Mouse (Mus musculus): ENCODE data around the gene St3gal3.

Gene St3gal3

DNA sequence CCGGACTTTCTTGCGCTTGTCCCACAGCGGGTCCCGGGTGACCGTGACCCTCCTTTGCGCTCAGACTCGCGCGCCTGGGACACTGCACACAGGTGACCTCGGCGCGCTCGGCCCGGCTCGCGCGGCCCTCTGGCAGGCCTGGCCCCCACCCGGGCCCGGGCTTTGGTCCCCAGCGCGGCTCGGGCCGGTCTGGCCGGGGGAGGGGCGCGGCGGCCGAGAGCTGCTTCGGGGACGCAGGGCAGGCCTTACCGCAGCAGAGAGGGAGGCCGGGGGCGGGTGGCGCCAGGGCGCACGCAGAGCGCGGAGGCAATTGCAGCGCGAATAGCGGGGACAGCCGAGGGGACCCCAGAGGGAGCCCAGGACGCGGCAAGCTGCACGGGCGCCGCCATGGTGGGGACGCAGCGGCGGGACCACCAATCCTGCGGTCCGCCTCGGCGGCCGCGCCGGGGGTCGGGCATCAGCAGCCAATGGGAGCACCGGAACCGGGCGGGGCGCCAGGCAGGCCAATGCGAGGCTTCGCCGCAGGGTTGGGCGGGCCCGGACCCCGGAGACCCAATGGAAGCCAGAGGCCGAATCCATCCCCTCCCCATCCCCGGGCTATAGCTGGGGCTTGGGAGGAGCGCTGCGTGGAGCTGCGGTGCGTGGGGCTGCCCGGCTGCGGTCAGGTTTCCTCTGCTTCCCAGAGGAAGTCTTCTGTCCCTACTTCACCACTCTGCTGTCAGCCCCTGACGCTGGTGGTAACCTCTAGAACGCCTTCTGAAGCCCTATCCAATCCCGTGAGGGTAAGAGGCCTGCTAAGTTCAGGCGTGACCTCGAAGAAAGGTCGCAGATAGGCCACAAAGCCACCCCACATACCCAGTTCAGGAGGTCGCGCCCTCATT lies at the start of gene St3gal3:
TSS of gene St3gal3 (minus strand) at position 430 of the 881 bp plus-strand sequence.
- DNase-seq, result peak; percentile 98

GRCm38 (mm10) chr4:118180301-118181080 lies 45.8 kb upstream of the St3gal3 start:
- no peak for DNase-seq

GRCm38 (mm10) chr4:118179467-118180300 lies 45.0 kb upstream of the St3gal3 start, which contains the start of gene Kdm4a:
Gene Kdm4a, minus strand, starts transcription at chr4:118180043.
- DNase-seq, result peak; percentile 96

DNA sequence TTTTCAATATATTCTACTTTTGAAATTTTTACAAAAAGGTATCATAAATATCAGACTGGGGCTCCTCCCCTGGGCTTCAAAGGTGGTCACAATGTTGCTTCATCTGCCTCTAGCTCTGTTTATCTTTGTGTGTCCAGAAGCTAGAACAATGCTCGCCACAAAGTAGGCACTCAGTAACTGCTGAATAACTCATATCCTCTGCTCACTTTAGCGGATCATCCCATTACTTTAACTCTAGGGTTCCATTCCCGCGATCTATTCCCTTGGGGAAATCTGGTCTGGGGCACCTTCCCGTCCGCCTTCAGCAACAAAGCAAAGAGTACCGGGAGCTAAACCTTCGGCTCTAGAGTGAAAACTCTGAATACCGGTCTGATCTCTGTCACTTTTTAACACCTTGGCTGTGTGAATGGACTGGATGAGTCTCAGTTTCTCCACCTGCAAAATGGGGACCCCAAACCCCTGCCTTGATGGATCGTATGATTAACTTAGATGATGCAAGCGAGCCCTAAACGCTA lies 44.3 kb upstream of the St3gal3 start:
- DNase-seq, result no peak

- DNase-seq, result no peak
Observed at GRCm38 (mm10) chr4:118172461-118172860, 37.7 kb upstream of the St3gal3 start.

DNA sequence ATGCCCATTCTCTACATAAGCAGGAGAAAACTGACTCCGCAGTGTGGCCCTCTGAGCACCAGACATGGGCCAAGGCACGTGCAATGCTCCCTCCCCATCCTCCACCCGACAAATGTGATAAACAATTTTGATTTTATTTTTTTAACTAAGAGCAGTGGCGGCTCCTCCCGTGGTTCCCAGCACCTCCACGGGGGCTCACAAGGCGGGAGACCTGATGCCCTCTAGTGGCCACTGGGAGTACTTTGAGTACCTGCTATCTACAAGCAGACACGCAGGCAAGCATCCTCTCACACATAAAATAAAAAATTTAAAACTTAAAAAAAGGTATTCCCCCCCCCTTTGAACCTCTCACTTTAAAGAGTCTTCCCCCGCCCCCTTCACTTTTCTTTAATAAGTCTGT lies 36.3 kb upstream of the St3gal3 start:
- DNase-seq, result no peak

DNA sequence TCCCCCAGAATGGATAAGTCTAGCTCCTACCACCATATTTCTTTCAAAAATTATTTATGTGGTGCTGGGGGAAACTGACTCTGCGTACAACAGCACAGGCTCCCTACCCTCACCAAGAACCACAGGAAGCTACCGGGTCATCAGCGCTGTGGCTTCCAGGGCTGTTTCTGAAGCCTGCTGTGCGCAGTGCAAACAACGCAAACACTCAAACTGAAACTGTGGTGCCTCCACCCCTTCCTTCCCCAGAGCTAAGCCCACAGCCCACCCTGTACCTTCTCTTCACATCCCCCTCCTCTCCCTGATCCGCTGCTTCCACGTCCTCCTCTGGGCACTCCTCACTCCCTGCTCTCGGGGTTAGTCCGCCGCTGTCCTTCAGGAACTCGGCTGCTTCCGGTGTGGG lies 27.4 kb upstream of the St3gal3 start:
- no peak for DNase-seq

- DNase-seq, result no peak
Observed at GRCm38 (mm10) chr4:118157666-118158065, 23.0 kb upstream of the St3gal3 start.

- no peak for DNase-seq
Observed at GRCm38 (mm10) chr4:118156559-118156958, 21.8 kb upstream of the St3gal3 start.

GRCm38 (mm10) chr4:118154889-118155288 lies 20.2 kb upstream of the St3gal3 start:
- no peak for DNase-seq

- peak; percentile 40 for DNase-seq
Observed at GRCm38 (mm10) chr4:118152020-118152785, 17.5 kb upstream of the St3gal3 start.

DNA sequence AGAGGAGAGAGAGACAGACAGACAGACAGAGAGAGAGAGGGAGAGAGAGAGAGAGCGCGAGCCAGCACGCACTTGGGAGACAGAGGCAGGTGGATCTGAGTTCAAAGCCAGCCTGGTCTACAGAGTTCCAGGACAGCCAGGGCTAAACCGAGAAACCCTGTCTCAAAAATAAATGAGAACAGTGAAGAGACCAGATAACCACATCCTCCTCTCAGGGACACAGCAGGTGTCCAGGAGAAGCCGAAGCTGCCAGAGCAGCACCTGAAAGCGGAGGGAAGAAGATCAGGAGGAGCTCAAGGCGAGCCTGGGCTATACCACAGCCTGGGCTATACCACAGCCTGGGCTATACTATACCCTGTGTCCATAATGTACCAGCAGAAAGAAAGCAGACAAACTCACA lies 16.1 kb upstream of the St3gal3 start:
- no peak for DNase-seq

GRCm38 (mm10) chr4:118149956-118150680 lies 15.4 kb upstream of the St3gal3 start:
- DNase-seq, result no peak

DNA sequence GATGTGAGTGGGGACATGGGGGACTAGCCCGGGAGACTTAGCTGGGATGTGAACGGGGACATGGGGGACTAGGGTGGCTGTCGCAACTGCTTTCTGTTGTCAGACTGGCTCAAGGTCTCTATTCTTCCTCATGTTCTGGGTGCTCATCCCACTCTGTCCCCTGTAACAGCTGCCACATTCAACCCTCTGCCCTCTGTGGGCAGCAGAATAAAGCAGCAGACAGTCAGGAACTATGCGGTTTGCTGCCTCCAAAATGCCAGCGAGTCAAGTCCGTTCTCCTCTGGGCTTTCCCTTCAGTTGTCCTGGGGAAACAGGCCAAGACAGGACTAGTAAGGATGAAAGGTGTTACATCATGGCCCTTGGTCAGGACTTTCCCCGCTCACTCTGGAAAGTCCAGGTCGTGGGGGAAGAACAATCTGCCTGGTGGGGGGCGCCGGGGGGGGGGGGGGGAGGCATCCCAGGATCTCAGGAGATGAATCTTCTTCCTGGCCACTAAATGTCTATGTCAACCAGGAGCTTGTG lies 14.4 kb upstream of the St3gal3 start:
- no peak for DNase-seq

GRCm38 (mm10) chr4:118148317-118148687 lies 13.6 kb upstream of the St3gal3 start:
- no peak for DNase-seq

GRCm38 (mm10) chr4:118147547-118148316 lies 13.0 kb upstream of the St3gal3 start:
- peak; percentile 70 for DNase-seq

GRCm38 (mm10) chr4:118147090-118147489 lies 12.4 kb upstream of the St3gal3 start:
- no peak for DNase-seq

GRCm38 (mm10) chr4:118144324-118144723 lies 9.6 kb upstream of the St3gal3 start:
- DNase-seq, result no peak

DNA sequence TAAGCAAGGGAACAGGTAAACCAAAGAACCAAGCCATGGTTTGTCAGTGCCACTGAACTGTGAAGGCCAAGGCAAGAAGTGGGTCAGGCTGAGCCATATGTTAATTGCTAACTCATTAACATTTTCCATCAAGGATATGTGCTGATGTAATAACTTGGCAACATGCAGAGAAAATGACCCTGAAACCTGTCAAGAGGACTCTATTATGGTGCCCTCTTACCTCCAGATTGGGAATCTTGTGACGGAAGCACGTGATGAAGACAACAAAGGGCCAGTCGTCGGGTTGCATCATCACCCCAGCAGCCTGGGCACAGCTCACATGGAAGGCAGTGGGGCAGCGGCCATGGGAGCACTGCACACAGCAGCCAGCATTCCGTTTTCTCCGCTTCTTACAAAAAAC lies 9.0 kb upstream of the St3gal3 start:
- DNase-seq, result no peak

GRCm38 (mm10) chr4:118141511-118141910 lies 6.8 kb upstream of the St3gal3 start:
- no peak for DNase-seq

Data from right cerebral cortex, adult 18-20 months (tissue).